Mouse (Mus musculus) T-helper 2 cell (primary cell): Measurements from ENCODE around the gene Kctd21.

Experiments used
- in situ Hi-C: fragments of 300-600 bp; cut with MboI, MseI; formaldehyde crosslinking; loops from one replicate; pipeline ENCODE4 v1.15.1; 2025; ENCODE audit warnings: high pct_unique_total_duplicates

The Kctd21 gene

GRCm38 (mm10) chr7:97317706-97318105, 14.4 kb upstream of the Kctd21 start:
- in situ Hi-C loops, result no loop called here

- in situ Hi-C loops, result no loop called here
Observed at GRCm38 (mm10) chr7:97324342-97324741, 7.8 kb upstream of the Kctd21 start.

- in situ Hi-C loops, result no loop called here
Observed at GRCm38 (mm10) chr7:97325156-97325985, 6.8 kb upstream of the Kctd21 start.

GRCm38 (mm10) chr7:97327376-97327775, 4.8 kb upstream of the Kctd21 start:
- in situ Hi-C loops, result no loop called here

- in situ Hi-C loops, result no loop called here
Observed at GRCm38 (mm10) chr7:97328891-97329588, 3.1 kb upstream of the Kctd21 start.

- in situ Hi-C loops, result no loop called here
Observed at GRCm38 (mm10) chr7:97329676-97330075, 2.5 kb upstream of the Kctd21 start.

GRCm38 (mm10) chr7:97330931-97331645, 1.0 kb upstream of the Kctd21 start:
- in situ Hi-C loops, result no loop called here

GRCm38 (mm10) chr7:97332667-97333041, 527 bp downstream of the Kctd21 start:
- in situ Hi-C loops, result no loop called here

GRCm38 (mm10) chr7:97333113-97333898, 1.2 kb downstream of the Kctd21 start:
- in situ Hi-C loops, result no loop called here

- in situ Hi-C loops, result no loop called here
Observed at GRCm38 (mm10) chr7:97334406-97334805, 2.3 kb downstream of the Kctd21 start.

- in situ Hi-C loops, result no loop called here
Observed at GRCm38 (mm10) chr7:97336678-97337077, 4.6 kb downstream of the Kctd21 start.

GRCm38 (mm10) chr7:97338593-97338992, 6.5 kb downstream of the Kctd21 start:
- in situ Hi-C loops, result no loop called here

- in situ Hi-C loops, result no loop called here
Observed at GRCm38 (mm10) chr7:97339623-97340022, 7.5 kb downstream of the Kctd21 start.

- in situ Hi-C loops, result no loop called here
Observed at GRCm38 (mm10) chr7:97340907-97341849, 9.1 kb downstream of the Kctd21 start.

GRCm38 (mm10) chr7:97342961-97343360, 10.8 kb downstream of the Kctd21 start:
- in situ Hi-C loops, result no loop called here

- in situ Hi-C loops, result no loop called here
Observed at GRCm38 (mm10) chr7:97344655-97345054, 12.5 kb downstream of the Kctd21 start.

GRCm38 (mm10) chr7:97345229-97345871, 13.2 kb downstream of the Kctd21 start:
- in situ Hi-C loops, result no loop called here

- in situ Hi-C loops, result no loop called here
Observed at GRCm38 (mm10) chr7:97346111-97346821, 14.1 kb downstream of the Kctd21 start.

- in situ Hi-C loops, result no loop called here
Observed at GRCm38 (mm10) chr7:97346822-97347166, 14.7 kb downstream of the Kctd21 start.
